Mouse (Mus musculus): ENCODE results near the gene Knop1. TPM values are rescaled to one million over a fixed set of nuclear protein-coding genes. Genes with fewer than 3 reads are reported as not detected.

The Knop1 gene
- total and polyA plus RNA-seq, 3 experiments, result 28.1 to 60.9 (median 35.0) TPM

- in situ Hi-C loops (cut with MboI; ENCODE audit: low pct_ligation_motif_present, low pct_unique_long_range_greater_than_20kb, low sequenced_read_pairs), result no loop called here
- peaks cover 27 to 82% of the 10 kb centered on the region in 2 experiments for H3K36me3 ChIP-seq (replicated peaks in 1 of 2; ENCODE audit: control insufficient read depth in 1 of 2, insufficient read depth in 1 of 2, low read length in 1 of 2)
These were observed 49.2 kb downstream of the Knop1 start for GRCm38 (mm10) chr7:118806631-118807411.

GRCm38 (mm10) chr7:118803425-118803824 is 52.6 kb downstream of the Knop1 start:
- H3K4me3 ChIP-seq (replicated peaks in 1 of 3; ENCODE audit: low read depth in 2 of 3, low read length in 2 of 3, poor library complexity in 1 of 3), result no peak overlapping the region
- no peak overlapping the region for H3K9ac ChIP-seq (ENCODE audit: insufficient read depth, low read depth)
- no peak overlapping the region for H3K27ac ChIP-seq (ENCODE audit: insufficient read depth, low read depth)
- dilution Hi-C loops (cut with MboI; ENCODE audit: extremely low pct_ligation_motif_present, extremely low pct_unique_long_range_greater_than_20kb, low sequenced_read_pairs) (no loop called here), in situ Hi-C loops (cut with MboI; ENCODE audit: low pct_ligation_motif_present, low pct_unique_long_range_greater_than_20kb, low sequenced_read_pairs) (no loop called here)
- H3K27me3 ChIP-seq (replicated peaks), result no peaks in the 10 kb centered on the region
- H3K4me2 ChIP-seq (ENCODE audit: insufficient read depth, low read depth, poor library complexity, severe bottlenecking), result no peak overlapping the region
- peaks cover 0 to 24% of the 10 kb centered on the region in 2 experiments; a peak in 2 of 4 replicates for H3K4me1 ChIP-seq (ENCODE audit: control insufficient read depth in 1 of 2, insufficient read depth in 2 of 2)
- peaks cover 18 to 69% of the 10 kb centered on the region in 2 experiments for H3K36me3 ChIP-seq (replicated peaks in 1 of 2; ENCODE audit: control insufficient read depth in 1 of 2, insufficient read depth in 1 of 2, low read length in 1 of 2)
- DNase-seq (ENCODE audit: extremely low read depth), result no peak
- H3K79me2 ChIP-seq (replicated peaks; ENCODE audit: control insufficient read depth, extremely low read depth, insufficient read depth, poor library complexity, severe bottlenecking), result no peaks in the 10 kb centered on the region
- no peak for TF ChIP-seq MEF2A (IDR thresholded peaks at IDR 0.05; ENCODE audit: borderline replicate concordance, low read depth, low read length)
- no peak for TF ChIP-seq SIN3A (IDR thresholded peaks at IDR 0.05; ENCODE audit: low read length)
- TF ChIP-seq UBTF (IDR thresholded peaks at IDR 0.05; ENCODE audit: low read depth, low read length), result no peak
- no peak for TF ChIP-seq USF2 (conservative IDR thresholded peaks at IDR 0.05; ENCODE audit: low read depth, low read length)
- TF ChIP-seq TBP (conservative IDR thresholded peaks at IDR 0.05; ENCODE audit: low read depth, low read length), result no peak
- no peak for TF ChIP-seq MXI1 (IDR thresholded peaks at IDR 0.05; ENCODE audit: low read depth, low read length)
- TF ChIP-seq KAT2A (IDR thresholded peaks at IDR 0.05; ENCODE audit: insufficient replicate concordance, low read length), result no peak
- TF ChIP-seq CHD2 (IDR thresholded peaks at IDR 0.05; ENCODE audit: low read length), result no peak
- H3K9me3 ChIP-seq (replicated peaks; ENCODE audit: low read length), result no peaks in the 10 kb centered on the region

More at GRCm38 (mm10) chr7:118806631-118807411, 49.2 kb downstream of the Knop1 start:
- Histone ChIP-seq H3K4me3 (replicated peaks in 1 of 3; ENCODE audit: low read depth in 2 of 3, low read length in 2 of 3, poor library complexity in 1 of 3) (no peak overlapping the region), H3K4me2 (ENCODE audit: insufficient read depth, low read depth, poor library complexity, severe bottlenecking) (no peak overlapping the region), H3K9me3 (replicated peaks; ENCODE audit: low read length) (no peaks in the 10 kb centered on the region), H3K27me3 (replicated peaks) (no peaks in the 10 kb centered on the region), H3K4me1 (ENCODE audit: control insufficient read depth in 1 of 2, insufficient read depth in 2 of 2) (peaks cover 0 to 3% of the 10 kb centered on the region in 2 experiments; a peak in 1 of 4 replicates), H3K9ac (ENCODE audit: insufficient read depth, low read depth) (no peak overlapping the region), H3K79me2 (replicated peaks; ENCODE audit: control insufficient read depth, extremely low read depth, insufficient read depth, poor library complexity, severe bottlenecking) (no peaks in the 10 kb centered on the region), H3K27ac (ENCODE audit: insufficient read depth, low read depth) (no peak overlapping the region)
- TF ChIP-seq UBTF (IDR thresholded peaks at IDR 0.05; ENCODE audit: low read depth, low read length) (no peak), RCOR1 (conservative IDR thresholded peaks at IDR 0.05; ENCODE audit: low read depth, low read length) (no peak), PAX5 (IDR thresholded peaks at IDR 0.05; ENCODE audit: low read length) (no peak), ELF1 (IDR thresholded peaks at IDR 0.05; ENCODE audit: low read depth, low read length) (no peak), NELFE (IDR thresholded peaks at IDR 0.05; ENCODE audit: low read depth, low read length) (no peak), MAZ (IDR thresholded peaks at IDR 0.05; ENCODE audit: low read depth, low read length) (no peak), JUND (conservative IDR thresholded peaks at IDR 0.05; ENCODE audit: low read depth, low read length) (no peak), MAX (IDR thresholded peaks at IDR 0.05; ENCODE audit: low read length) (no peak), ZKSCAN1 (IDR thresholded peaks at IDR 0.05; ENCODE audit: borderline replicate concordance, low read depth, low read length) (no peak), IRF4 (IDR thresholded peaks at IDR 0.05; ENCODE audit: low read depth, low read length) (no peak), BHLHE40 (IDR thresholded peaks at IDR 0.05; ENCODE audit: low read depth, low read length) (no peak), KAT2A (IDR thresholded peaks at IDR 0.05; ENCODE audit: insufficient replicate concordance, low read length) (no peak), ZMIZ1 (IDR thresholded peaks at IDR 0.05; ENCODE audit: low read depth, low read length) (no peak), HCFC1 (IDR thresholded peaks at IDR 0.05; ENCODE audit: low read depth, low read length) (no peak), MEF2A (IDR thresholded peaks at IDR 0.05; ENCODE audit: borderline replicate concordance, low read depth, low read length) (no peak), MYC (IDR thresholded peaks at IDR 0.05; ENCODE audit: low read depth, low read length) (no peak), JUN (IDR thresholded peaks at IDR 0.05; ENCODE audit: insufficient read depth, low read depth, low read length) (no peak)
- dilution Hi-C loops (cut with MboI; ENCODE audit: extremely low pct_ligation_motif_present, extremely low pct_unique_long_range_greater_than_20kb, low sequenced_read_pairs), result no loop called here
- DNase-seq (ENCODE audit: extremely low read depth), result no peak
